Mouse (Mus musculus) neural tube, embryonic 15.5 days (tissue): ENCODE results near the gene Sdc1. TPM values are rescaled to one million over a fixed set of nuclear protein-coding genes. Genes with fewer than 3 reads are reported as not detected.

Experiments
- ATAC-seq: fragments of 200-750 bp; cut with Nextera tagmentation; 2 replicates; pipeline ENCODE4 v1.8.0; 2017; ENCODE audit warnings: mild to moderate bottlenecking, moderate TSS enrichment, moderate library complexity; ENCODE audit not compliant: low FRiP score
- H3K27ac ChIP-seq: fragments of 300-500 bp; sonication (generic); replicated peaks from 2 replicates; pipeline ENCODE4 v1.5.1; 2015; ENCODE audit warnings: mild to moderate bottlenecking, inconsistent platforms
- H3K27me3 ChIP-seq: fragments of 300-500 bp; sonication (generic); replicated peaks from 2 replicates; pipeline ENCODE4 v1.6.1; 2015; ENCODE audit warnings: inconsistent platforms
- H3K36me3 ChIP-seq: fragments of 300-500 bp; sonication (generic); 2 replicates; pipeline ENCODE4 v1.6.1; 2015; ENCODE audit warnings: inconsistent platforms
- H3K4me1 ChIP-seq: fragments of 300-500 bp; sonication (generic); 2 replicates; pipeline ENCODE4 v1.6.1; 2015; ENCODE audit warnings: inconsistent platforms
- H3K4me2 ChIP-seq: fragments of 300-500 bp; sonication (generic); 2 replicates; pipeline ENCODE4 v1.6.1; 2015; ENCODE audit warnings: inconsistent platforms, mild to moderate bottlenecking, moderate library complexity
- H3K4me3 ChIP-seq: fragments of 300-500 bp; sonication (generic); replicated peaks from 2 replicates; pipeline ENCODE4 v1.5.1; 2015; ENCODE audit warnings: mild to moderate bottlenecking, inconsistent platforms
- H3K9ac ChIP-seq: fragments of 300-500 bp; sonication (generic); replicated peaks from 2 replicates; pipeline ENCODE4 v1.6.1; 2015; ENCODE audit warnings: mild to moderate bottlenecking, inconsistent platforms
- H3K9me3 ChIP-seq: fragments of 300-500 bp; sonication (generic); replicated peaks from 2 replicates; pipeline ENCODE4 v1.6.1; 2016; ENCODE audit warnings: inconsistent platforms
- WGBS: fragments of 180-500 bp; shearing (Covaris S2); methylation state at CpG from one replicate; pipeline ENCODE4 v1.1.7; 2015; ENCODE audit warnings: mixed read lengths; 5-methylcytosine and 5-hydroxymethylcytosine counted together
- polyA plus RNA-seq: library from polyadenylated mRNA; unstranded; fragments of >200 nt; fragmentation: Nextera tagmentation; extraction: Ambion mirVana; gene quantifications from 2 replicates; pipeline ENCODE4 v1.2.1, GENCODE M21; 2015

Sdc1 gene
- polyA plus RNA-seq, 1 experiment from 2014 or later, result 15.0 TPM

DNA sequence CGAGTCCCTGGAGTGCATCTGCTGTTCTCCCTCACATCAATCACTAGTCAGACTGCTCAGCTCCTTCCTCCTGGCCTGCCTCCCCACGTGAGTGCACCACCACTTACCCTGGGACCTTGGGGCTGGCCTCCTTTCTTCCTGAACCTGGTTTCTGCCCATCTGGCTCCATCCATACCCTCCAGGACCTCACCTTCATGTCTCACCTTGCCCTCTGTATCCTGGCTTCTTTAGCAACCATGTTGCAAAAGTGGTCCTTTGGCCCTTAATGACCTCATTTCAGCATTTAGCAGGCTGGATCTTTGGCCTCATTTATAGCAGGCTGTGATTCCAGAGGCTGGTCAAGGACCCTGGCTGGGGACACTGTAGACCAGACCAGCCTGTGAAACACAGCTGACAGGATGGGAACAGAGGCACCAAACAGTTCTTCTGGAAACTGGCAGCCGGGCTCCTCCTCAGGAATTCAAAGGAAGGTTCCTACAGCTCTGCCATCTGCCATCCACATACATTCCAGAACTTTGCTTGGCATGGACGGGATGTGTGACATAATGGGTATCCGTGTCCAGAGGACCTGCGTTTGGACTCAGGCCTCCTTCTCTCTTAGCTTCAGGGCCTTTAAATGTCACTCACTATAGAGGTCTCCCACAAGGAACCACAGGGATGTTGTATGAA is 60.0 kb downstream of the Sdc1 start:
- 71% methylated on average over 6 of the region's 6 CpGs for WGBS
- ATAC-seq, result no peak
- H3K9ac ChIP-seq, result no peak overlapping the region
- H3K36me3 ChIP-seq, result no peaks in the 10 kb centered on the region
- H3K27me3 ChIP-seq, result no peaks in the 10 kb centered on the region
- H3K4me1 ChIP-seq, result no peaks in the 10 kb centered on the region
- H3K27ac ChIP-seq, result no peak overlapping the region
- no peak overlapping the region for H3K4me2 ChIP-seq
- H3K9me3 ChIP-seq, result no peaks in the 10 kb centered on the region
- no peak overlapping the region for H3K4me3 ChIP-seq

DNA sequence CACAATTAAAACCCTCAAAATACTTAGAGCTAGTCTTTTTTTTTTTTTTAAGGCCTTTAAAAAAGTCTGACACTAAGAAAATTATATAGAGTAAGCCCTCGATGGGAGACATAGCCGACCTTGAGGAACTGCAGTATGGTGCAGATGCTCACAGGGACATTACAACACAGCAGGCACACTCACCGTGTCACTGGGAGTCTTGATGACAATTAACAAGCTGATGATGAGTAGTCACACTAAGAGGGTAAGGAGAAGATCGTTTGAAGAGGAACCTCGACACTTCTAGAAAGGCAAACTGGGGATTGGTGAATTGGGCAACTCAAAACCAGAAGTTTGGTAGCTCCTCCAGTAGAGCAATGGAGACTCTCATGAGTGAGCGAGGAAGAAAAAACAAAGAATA is 60.6 kb downstream of the Sdc1 start:
- Histone ChIP-seq H3K4me3 (no peak overlapping the region), H3K27ac (no peak overlapping the region), H3K4me1 (no peaks in the 10 kb centered on the region), H3K9ac (no peak overlapping the region), H3K4me2 (no peak overlapping the region), H3K9me3 (no peaks in the 10 kb centered on the region), H3K27me3 (no peaks in the 10 kb centered on the region), H3K36me3 (no peaks in the 10 kb centered on the region)
- 81% methylated on average over 6 of the region's 6 CpGs for WGBS
- ATAC-seq, result no peak

DNA sequence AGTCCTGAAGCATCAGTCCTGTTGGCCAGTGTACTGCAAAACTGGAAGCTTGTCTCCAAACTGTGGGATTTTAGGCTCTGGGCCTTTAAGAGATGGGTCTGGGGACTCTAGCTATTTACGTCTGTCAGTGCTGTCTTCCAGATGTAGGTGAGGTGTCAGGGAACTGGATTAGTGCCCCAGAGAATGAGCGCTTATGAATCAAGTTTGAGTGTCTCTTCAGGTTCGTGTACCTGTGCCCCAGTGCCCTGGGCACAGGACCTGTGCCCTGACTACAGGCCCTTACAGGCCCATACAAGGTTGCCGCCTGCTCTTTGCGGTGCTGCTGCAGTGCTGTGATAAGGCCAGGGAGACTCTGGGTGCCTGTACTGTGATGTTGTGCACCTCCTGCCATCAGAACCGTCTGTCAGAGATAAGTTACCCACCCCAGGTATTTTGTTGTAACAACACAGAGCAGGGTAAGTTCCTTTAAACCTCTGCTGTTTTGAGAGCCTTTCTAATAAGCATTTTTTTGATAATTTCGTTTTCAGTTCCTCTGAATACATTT is 69.7 kb downstream of the Sdc1 start:
- Histone ChIP-seq H3K4me1 (no peaks in the 10 kb centered on the region), H3K4me3 (no peak overlapping the region), H3K27ac (no peak overlapping the region), H3K4me2 (no peak overlapping the region), H3K9me3 (no peaks in the 10 kb centered on the region), H3K9ac (no peak overlapping the region), H3K36me3 (no peaks in the 10 kb centered on the region), H3K27me3 (no peaks in the 10 kb centered on the region)
- WGBS, result 77% methylated on average over 7 of the region's 7 CpGs
- no peak for ATAC-seq

DNA sequence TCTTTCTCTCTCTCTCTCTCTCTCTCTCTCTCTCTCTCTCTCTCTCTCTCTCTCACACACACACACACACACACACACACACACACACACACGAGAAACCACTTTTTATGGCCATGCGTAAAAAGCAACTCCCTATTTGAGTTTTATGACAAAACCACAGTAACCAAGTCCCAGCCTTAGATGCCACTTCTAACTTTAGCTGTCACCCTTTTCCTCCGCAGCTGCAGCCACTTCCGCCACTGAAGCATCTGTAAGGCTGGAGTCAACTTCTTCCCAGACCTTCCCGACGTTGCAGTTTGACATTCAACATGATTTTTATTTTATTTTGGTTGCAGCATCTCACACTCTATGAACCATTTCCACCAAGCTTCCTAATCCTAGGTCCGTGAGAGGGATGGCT is 71.6 kb downstream of the Sdc1 start:
- Histone ChIP-seq H3K9ac (no peak overlapping the region), H3K9me3 (no peaks in the 10 kb centered on the region), H3K4me1 (no peaks in the 10 kb centered on the region), H3K27ac (no peak overlapping the region), H3K27me3 (no peaks in the 10 kb centered on the region), H3K4me3 (no peak overlapping the region), H3K36me3 (no peaks in the 10 kb centered on the region), H3K4me2 (no peak overlapping the region)
- no peak for ATAC-seq
- WGBS, result 77% methylated on average over 7 of the region's 7 CpGs

Other genes starting within 250 kb of the Sdc1 start
- not detected in 2 replicates for gene Slc7a15, start 172.3 kb upstream of the Sdc1 start, polyA plus RNA-seq
- 40.4 and 43.8 TPM in 2 replicates for gene Pum2, start 97.2 kb upstream of the Sdc1 start, polyA plus RNA-seq
- gene Laptm4a, start 150.3 kb downstream of the Sdc1 start, polyA plus RNA-seq, result 197 and 217 TPM in 2 replicates
- 1.8 and 2.7 TPM in 2 replicates for gene Matn3, start 176.6 kb downstream of the Sdc1 start, polyA plus RNA-seq
- 19.5 and 20.6 TPM in 2 replicates for gene Wdr35, start 202.6 kb downstream of the Sdc1 start, polyA plus RNA-seq